Mouse (Mus musculus) adrenal gland, postnatal 10 days (tissue): ENCODE measurements around the gene Scn4a. TPM values are rescaled to one million over a fixed set of nuclear protein-coding genes. Genes with fewer than 3 reads are reported as not detected.
"Not testable (repeated sequence)": the region's sequence is repeated elsewhere in the genome, so short reads cannot be mapped to it uniquely, and the experiment has no call there.

ENCODE experiments used
- DNase-seq: peaks from one replicate; pipeline ENCODE4 v3.0.0; 2021; ENCODE audit warnings: mixed read lengths
- long read RNA-seq, 2 experiments: library from polyadenylated mRNA; stranded (forward); transcript quantifications; one replicate each; pipeline ENCODE4 v2.0.0; 2021
- total RNA-seq, 2 experiments: library from RNA; stranded (reverse); gene quantifications; 2 replicates each; pipeline ENCODE4 v1.2.3; 2021

Gene Scn4a
- 10 to 100 TPM in 1 of 2 experiments, 1 to 10 TPM in 1; 2.0 to 13.3 TPM for total RNA-seq
- long read RNA-seq, experiment 1, result 0 reads
- long read RNA-seq, experiment 2, result 0 reads

DNA sequence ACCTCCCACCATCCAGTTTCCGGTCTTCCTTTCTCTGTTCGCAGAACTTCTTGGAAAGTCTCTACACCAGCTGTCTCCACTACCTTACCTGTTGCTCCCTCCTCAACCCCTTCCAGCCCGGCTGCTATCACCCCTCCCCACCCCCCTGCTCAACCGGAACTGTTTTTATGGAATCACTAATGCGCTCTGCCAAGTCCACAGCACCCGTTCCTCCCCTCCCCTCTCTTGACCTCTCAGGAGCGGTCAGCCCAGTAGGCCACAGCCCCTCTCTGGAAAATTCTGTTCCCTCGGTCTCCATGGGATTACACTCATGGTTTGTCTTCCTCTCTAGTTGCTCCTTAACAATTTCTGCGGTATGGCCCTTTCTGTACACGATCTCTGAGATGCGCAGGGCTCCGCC is at the start of gene Scn4a:
TSS of gene Scn4a (minus strand) at position 101 of the 400 bp plus-strand sequence.
- DNase-seq, result no peak

DNA sequence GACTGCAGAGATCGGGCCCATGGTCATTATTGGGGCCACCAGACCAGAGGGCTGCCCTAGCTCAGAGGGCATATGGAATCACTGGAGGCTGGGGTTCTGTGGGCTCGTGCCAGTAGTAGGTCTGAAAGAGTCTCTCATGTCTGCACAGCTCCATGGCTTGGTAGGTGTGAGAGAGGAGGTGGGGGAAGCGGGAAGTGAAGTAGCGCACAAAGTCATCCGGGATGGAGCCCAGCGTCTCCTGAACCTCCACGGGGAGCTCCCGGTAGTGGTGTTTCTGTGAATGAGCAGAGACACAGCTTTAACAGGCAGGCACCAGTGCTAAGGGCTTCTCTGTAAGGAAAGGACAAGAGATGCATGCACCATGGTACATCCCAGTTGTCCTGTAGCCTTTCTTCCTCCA is 45.4 kb upstream of the Scn4a start:
- no peak for DNase-seq

DNA sequence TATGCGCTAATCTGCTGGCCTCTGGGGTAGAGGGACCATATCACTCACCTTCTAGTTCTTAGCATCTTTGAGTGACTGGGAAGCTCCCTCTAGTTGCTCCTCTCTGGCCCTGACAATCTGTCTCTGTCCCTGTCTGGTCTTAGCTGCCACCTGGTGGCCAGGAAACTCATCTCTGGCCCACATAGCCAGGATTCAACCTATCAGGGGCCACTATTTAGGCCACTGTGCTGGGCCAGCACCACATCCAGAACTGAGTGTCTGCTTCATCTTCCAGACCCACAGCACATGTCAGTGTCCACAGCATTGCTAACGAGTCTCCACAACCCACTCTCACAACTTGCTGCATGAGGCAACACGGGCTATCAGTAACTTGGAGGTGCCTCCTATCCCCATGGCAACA is 44.6 kb upstream of the Scn4a start:
- DNase-seq, result no peak

DNA sequence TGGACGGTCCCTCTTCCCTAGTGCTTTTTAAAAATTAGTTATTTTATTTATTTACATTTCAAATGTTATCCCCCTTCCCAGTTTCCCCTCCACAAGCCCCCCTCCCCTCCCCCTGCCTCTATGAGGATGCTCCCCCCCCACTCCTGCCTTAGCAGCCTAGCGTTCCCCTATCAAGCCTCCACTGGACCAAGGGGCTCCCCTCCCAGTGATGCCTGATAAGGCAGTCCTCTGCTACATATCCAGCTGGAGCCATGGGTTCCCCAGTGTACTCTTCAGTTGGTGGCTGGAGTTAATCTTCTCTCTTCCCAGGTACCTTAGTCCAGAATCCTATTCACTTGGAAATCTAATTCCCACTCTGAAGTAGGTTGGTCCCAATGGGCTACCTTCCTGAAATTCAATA is 41.0 kb upstream of the Scn4a start:
- not testable (repeated sequence) for DNase-seq

DNA sequence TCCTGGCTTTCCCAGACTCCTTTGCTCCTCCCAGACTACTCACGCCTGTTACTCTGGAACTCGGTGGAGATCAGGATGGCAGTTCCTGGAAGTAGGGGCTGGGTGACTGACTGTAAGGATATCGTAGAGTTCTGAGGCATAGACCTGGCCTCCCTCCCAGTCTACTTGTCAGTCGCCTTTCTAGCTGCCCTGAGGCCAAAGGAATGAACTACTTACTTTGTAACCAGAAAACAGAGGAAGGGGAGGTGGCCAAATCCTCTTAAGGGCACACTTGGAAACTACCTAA is 40.2 kb upstream of the Scn4a start:
- DNase-seq, result no peak

DNA sequence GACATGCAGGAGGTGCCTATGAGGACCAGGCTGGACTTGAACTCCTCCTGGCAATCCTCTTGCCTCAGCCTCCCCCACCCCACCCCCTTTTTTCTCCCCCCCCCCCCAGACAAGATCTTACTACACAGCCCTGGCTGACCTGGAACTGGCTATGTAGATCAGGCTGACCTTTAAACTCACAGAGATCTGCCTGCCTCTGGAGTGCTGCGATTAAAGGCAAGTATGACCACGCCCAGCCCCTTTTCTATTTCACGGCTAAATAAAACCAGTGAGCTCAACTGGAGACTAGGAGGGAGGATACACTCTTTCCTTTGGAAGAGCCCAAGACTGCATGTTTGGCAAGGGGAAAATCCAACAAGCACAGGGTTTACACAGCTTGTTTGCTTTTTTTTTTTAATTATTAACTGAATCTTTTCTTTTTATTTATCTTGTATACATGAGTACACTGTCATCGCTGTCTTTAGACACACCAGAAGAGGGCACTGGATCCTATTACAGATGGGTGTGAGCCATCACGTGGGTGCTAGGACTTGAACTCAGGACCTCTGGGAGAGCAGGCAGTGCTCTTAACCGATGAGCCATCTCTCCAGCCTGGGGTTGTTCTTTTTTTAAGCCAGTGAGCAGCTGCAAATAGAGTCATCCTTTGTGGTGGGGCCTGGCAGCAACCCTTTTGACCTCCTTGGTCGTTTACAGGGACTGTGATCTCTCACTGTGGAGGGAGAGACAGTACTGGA is 39.7 kb upstream of the Scn4a start:
- no peak for DNase-seq

DNA sequence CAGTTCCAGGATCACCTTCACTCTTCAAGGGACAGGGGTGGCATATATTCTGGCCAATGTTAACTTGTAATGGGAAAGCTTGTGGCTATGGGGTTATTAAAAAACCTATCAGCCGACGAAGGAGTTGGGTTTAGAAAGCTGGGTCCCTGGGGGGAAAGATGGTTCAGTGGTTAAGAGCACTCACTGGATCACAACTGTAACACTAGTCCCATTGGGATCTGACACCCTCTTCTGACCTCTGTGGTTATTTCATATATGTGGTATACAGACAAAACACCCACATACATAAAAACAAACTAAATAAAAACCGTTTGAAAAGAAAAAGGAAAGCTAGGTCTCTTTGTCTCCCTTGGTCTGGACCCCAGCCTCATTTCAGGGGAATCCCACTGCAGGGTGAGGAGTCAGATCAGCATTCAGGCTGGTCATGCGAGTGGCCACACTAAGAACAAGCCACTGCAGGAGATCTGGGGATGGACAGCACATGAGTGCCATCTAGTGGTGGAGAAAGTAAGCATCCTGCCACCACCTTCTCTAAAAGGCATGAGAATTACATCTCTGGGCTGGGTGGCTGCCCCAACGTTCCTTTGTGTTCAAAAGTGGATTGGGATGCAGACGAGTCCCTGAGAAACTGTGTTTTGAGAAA is 38.6 kb upstream of the Scn4a start:
- peak; percentile 78 for DNase-seq

DNA sequence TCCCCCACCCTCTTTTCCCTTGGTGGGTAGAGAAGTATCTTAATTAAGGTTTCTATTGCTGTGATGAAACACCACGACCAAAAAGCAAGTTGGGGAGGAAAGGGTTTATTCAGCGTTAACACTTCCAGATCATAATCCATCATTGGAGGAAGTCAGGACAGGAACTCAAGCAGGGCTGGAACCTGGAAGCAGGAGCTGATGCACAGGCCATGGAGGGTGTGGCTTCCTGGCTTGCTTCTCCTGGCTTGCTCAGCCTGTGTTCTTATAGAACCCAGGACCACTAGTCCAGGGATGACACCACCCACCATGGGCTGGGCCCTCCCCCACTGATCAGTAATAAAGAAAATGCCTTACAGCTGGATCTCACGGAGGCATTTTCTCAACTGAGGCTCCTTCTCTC is 37.7 kb upstream of the Scn4a start:
- no peak for DNase-seq

DNA sequence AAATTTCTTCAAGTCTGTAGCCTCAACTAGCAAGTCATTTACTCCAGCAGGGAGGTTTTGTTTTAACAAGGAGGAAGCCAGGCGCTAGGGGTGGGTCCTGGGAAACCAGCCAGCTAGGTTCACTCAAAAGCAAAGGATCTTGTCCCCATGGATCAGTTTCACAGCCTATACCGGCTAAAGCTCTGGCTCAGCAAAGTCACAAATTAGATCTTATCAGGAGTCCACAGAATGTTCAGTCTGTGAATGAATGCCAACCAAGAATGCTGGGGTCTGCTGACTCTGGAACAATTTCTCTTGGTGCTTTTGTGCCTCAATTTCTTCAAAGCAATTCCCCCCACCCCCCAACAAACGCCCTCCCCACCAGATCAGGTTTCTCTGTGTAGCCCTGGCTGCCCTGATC is 36.5 kb upstream of the Scn4a start:
- no peak for DNase-seq

DNA sequence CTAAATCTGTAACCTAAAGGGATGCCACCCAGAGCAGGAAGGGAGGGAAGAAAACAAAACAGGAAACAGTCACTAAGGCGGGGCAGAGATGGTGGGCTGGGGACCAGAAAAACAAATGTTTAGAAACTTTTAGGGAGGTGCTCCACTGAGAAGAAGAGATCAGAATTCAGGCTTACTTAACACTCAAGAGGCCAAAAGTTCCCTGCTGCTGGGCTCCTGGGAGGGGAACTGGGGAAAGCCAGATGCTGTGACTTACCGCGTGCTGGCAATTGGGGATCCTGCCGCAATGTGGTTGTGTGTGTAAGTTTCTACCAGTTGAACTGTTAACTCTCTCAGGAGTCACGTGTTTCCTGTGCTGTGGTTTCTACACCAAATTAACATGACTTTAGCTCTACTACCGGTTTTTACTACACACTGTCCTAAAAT is 34.7 kb upstream of the Scn4a start, which contains the start of gene Icam2:
TSS of gene Icam2 (minus strand) at position 285 of the 426 bp plus-strand sequence.
- no peak for DNase-seq

DNA sequence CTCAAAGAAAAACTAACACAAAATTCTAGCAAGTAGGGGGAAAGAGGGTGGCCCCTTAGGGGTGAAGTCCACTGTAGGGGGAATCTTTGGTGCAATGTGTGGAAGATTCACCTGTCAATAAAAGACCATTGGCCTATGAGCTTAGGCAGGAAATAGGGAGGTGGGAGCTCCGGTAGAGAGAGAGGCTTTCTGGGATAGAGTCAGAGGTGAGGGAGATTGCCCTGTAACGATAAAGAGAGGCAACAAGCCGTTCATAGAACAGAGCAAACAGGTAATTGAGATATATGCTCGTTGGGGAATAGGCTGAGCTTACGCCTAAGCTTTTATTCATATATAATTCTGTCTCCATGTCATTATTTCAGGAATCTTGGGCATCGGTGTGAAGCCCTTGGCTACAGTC is 33.9 kb upstream of the Scn4a start:
- no peak for DNase-seq

DNA sequence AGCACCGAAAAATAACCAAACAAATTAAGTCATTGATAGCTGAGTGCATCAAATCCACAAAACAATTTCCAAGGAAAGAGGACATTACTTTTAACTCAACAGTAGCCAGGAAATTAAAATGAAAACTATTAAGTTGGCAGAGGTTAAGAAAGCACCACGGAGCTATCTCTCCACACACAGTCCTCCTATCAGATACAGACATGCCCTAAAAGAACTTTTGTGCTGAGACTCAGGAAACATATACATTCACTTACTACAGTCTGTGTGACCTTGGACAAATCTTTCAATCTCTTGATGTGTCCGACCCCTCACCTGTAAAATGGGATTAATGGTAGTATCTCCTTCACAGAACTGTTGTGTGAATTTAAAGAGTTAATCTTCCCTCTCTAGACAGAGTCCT is 33.3 kb upstream of the Scn4a start:
- DNase-seq, result no peak

DNA sequence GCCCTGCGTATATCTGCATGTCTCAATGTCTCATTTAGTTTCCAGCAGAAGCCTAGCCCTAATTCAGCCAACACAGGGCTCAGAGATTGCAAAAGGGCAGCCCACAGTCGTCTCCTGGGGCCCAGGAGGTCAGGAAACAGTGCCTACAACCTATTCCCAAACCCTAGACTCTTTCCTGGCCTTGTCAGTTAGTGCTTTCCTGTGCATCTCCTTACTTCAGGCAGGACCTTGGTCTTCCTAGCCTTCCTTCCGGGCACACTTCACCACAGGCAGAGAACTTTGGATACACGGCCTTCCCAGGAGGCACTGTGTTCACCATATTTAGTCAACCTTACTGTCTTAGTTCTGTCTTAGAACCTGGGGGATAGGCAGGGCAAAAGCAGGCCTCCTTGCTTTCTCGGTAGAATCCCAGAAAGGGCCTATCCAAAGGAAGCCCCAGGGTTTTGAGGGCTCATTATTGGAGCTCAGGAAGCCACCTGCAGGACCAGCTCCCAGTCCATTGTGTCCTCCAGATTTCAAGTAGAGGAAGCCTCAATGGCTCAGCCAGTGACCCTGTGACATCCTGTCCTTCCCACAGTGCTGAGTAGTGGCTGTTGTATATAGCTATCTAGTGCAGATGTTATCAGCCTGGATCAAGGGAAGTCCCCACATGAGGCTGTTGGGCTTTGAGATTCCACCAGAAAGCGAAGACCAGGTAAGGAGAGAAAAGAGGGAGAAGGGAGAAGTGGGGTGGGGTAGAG is 30.1 kb upstream of the Scn4a start:
- DNase-seq, result no peak

DNA sequence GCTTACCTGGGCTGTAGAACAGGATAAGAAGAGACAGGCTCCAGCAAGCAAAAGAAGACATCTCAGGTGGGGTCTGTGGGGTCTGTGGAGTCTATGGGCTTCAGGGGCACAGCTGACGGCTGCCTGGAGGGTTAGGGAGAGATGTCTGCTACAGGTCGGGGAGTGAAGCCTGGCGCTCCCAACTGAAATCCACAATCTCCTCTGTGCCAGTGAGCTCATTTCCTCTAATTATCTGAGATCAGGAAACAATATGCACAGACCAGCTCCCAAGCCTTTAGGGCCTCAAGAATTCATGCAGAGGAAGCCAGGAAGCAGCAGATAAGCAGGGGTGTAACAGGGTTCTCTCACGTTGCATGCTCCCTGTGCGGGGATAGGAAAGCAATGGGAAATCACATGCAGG is 29.3 kb upstream of the Scn4a start:
- DNase-seq, result peak; percentile 37

DNA sequence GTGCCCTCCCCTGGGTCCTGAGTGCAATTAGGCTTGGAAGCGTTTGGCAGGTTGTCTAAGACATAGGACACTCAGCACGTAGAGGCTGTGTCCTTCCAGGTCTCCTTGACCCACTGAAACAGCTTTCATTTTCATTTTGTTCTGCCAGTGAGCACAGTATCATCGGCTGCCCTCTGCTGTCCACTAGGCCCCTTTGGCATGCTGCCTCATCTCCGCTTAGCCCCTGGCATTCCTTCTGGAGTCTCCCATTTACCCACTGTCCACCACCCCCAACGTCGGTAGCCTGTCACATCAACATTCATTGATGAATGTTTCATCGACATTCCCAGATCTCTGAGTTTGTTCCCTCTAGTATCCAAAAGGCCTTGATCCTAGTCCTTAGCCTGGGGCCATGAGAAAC is 28.8 kb upstream of the Scn4a start:
- peak; percentile 69 for DNase-seq

DNA sequence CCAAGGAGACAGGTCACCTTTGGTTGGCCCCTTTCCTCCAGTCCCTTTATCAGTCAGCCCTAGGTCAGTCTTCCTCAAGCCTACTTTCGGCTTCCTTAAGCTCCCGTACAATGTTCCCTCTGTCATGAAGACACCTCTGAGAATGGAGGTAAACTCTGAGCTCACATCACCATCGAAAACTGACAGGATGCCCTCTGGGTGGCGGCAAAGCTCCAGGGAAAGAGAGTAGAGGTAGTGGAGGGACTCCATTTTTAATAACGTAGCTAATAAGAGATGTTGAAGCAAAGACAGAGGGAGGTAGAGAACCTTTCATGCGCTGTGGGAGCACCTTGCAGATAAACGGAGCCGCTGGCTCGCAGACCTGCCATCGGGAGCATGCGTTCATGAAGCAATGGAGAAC is 27.9 kb upstream of the Scn4a start:
- no peak for DNase-seq

DNA sequence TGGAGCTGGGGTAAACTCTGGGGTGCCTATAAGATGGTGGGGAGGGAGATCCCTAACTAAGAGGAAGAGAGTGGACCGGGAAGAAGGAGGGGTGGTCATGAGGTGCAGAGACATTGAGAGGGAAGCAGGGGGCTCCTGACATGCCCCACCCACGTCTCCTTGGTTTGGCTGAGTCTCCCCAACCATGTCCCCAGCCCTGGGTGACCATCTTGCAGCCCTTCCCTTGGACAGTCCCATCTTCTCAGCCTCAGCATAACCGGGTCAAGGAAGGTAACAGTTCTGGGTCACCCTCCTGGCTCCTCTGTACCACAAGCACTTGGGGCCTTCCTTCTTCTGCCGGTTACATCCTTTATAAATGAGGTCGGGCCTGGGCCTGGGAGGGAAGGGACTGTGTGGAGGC is 21.9 kb upstream of the Scn4a start:
- DNase-seq, result no peak

DNA sequence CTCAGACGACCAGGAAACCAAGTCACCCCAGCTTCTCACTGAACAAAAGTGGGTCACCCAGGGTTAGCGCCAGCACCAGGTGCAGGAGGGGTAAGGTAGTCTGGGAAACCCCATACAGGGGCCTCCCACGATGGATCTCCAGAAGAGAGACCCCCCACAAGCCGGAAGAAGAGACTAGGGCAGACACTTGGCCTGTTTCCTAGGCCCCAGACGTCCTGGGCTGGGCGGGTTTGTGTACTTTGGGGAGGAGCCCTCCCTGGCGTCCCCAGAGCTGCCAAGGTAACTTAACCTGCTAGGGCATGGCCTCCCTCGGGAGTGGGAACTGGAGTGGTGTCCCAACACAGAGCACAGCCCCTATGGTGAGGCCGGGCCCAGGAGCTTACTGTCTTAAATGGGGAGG is 21.5 kb upstream of the Scn4a start:
- no peak for DNase-seq

DNA sequence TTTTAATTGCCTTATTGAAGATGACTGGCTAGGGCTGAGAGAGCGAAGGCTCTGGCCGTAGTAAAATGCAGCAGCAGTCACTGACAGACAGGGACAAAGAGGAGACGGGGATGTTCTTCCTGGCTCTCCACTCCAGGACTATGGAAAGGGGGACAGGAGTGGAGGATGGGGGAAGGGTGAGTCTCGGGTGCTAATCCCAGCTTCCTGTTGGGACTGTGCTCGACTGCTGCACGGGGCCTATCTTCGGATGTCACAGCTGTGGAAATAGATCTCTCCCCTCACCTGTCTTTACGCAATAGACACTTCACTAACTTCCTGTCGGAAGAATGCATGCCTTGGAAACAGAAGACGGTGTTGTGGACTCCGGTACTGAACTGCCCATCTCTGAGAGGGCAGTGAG is 20.9 kb upstream of the Scn4a start:
- DNase-seq, result no peak

DNA sequence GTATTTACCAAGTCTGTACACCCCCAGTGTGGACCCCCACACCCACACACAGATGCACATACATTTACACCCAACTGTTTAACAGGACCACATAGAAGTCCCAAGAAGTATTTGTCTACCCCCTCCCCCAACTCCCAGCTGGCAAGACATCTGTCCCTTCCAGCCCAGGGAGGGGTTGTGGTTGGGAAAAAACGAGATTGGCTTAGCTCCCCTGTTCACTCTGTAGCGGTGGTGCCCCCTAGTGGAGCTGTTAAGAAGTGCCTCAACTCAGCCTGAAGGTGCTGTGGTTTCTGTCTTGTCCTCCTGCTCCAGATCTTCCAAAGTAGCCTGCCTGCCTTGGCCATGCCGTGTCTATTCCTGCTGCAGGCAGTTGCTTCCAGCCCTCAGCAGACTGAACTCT is 13.2 kb upstream of the Scn4a start:
- peak; percentile 93 for DNase-seq

DNA sequence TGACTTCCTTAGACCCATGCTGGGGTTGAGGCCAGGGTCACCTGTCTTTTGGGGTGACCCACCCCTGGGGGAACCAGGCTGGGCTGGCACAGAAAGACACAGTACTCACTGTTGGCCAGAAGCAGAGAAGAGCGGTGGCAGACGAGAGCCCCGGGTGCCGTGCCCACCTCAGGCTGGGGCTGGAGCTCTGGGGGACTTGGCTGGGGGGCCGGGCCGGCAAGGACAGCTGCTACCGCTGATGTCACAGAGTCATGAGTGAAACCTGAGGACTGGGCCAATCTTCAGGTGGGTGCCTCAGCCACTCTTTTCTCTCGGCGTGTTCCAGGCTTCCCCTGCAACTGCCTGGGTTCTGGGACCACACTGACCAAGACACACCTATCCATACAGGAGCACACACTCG is 12.3 kb upstream of the Scn4a start, which contains the start of gene Prr29:
TSS of gene Prr29 (plus strand) at position 107 of the 400 bp plus-strand sequence.
- DNase-seq, result no peak

DNA sequence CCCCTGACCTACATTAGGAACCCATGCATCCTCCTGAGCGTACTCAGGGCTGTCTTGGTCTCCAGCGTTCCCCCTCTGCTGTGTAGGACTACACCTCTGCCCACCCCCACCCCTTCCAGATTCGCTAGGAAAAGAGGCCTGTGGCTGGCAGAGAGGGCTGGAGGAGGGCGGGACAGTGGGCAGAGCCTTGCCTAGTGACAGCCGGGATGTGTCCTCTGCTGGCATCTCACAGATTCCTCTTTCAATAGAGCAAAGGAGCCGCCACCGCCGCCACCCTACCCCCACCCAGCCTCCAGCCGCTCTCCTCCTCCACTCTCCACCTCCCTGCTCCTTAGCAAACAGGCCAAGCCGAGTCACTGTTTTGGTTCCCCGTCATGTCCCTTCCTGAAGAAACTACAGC is 11.6 kb upstream of the Scn4a start:
- peak; percentile 49 for DNase-seq

DNA sequence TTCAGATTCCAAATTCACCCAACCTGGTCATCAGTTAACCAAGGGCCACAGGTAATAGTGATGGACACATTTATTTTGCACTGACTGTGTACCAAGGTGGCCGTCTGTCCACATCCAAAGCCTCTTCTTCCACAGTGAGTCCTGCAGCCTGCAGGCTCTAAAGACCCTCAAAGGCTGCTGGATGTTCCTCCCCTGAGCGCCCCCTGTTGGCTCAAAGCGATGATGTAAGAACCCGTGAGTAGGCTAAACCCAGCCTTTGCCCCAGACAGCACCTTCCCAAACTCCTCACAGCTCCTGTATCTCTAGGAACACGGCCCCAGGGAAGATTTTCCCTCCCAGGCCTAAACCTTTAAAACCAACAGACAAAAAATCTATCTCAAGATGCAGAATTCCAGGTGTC is 6.3 kb upstream of the Scn4a start:
- DNase-seq, result no peak
